Mouse (Mus musculus) forebrain, embryonic 16.5 days (tissue): ENCODE data around the gene Anxa9. TPM values are rescaled to one million over a fixed set of nuclear protein-coding genes. Genes with fewer than 3 reads are reported as not detected.

Source experiments
- ATAC-seq: fragments of 200-750 bp; cut with Nextera tagmentation; 2 replicates; pipeline ENCODE4 v1.8.0; 2017; ENCODE audit warnings: mild to moderate bottlenecking, moderate library complexity
- H3K27ac ChIP-seq: fragments of 300-500 bp; sonication (generic); 2 replicates; pipeline ENCODE4 v1.5.1; 2014; ENCODE audit warnings: low read length, control low read depth
- H3K27me3 ChIP-seq: fragments of 300-500 bp; sonication (generic); replicated peaks from 2 replicates; pipeline ENCODE4 v1.6.1; 2014; ENCODE audit warnings: low read length; ENCODE audit not compliant: control insufficient read depth, insufficient read depth
- H3K36me3 ChIP-seq: fragments of 300-500 bp; sonication (generic); 2 replicates; pipeline ENCODE4 v1.6.1; 2014; ENCODE audit not compliant: control insufficient read depth, insufficient read depth
- H3K4me1 ChIP-seq: fragments of 300-500 bp; sonication (generic); replicated peaks from 2 replicates; pipeline ENCODE4 v1.6.1; 2014; ENCODE audit warnings: low read length; ENCODE audit not compliant: control insufficient read depth, insufficient read depth
- H3K4me2 ChIP-seq: fragments of 300-500 bp; sonication (generic); 2 replicates; pipeline ENCODE4 v1.6.1; 2014; ENCODE audit warnings: mild to moderate bottlenecking, low read length, control low read depth
- H3K4me3 ChIP-seq: fragments of 300-500 bp; sonication (generic); replicated peaks from 2 replicates; pipeline ENCODE4 v1.5.1; 2014; ENCODE audit warnings: mild to moderate bottlenecking, low read length, control low read depth
- H3K9ac ChIP-seq: fragments of 300-500 bp; sonication (generic); replicated peaks from 2 replicates; pipeline ENCODE4 v1.6.1; 2014; ENCODE audit warnings: low read depth, low read length, control low read depth
- H3K9me3 ChIP-seq: fragments of 300-500 bp; sonication (generic); 2 replicates; pipeline ENCODE4 v1.6.1; 2016; ENCODE audit warnings: low read length; ENCODE audit not compliant: control insufficient read depth
- WGBS: fragments of 180-500 bp; shearing (Covaris S2); extraction: QIAGEN DNeasy Blood & Tissue Kit; methylation state at CpG from one replicate; pipeline ENCODE4 v1.1.7; 2014; 5-methylcytosine and 5-hydroxymethylcytosine counted together
- polyA plus RNA-seq: library from polyadenylated mRNA; unstranded; fragments of >200 nt; fragmentation: Nextera tagmentation; extraction: Ambion mirVana; gene quantifications from 2 replicates; pipeline ENCODE4 v1.2.1, GENCODE M21; 2015

Gene Anxa9
- polyA plus RNA-seq, 1 experiment from 2014 or later = 0.51 TPM

DNA sequence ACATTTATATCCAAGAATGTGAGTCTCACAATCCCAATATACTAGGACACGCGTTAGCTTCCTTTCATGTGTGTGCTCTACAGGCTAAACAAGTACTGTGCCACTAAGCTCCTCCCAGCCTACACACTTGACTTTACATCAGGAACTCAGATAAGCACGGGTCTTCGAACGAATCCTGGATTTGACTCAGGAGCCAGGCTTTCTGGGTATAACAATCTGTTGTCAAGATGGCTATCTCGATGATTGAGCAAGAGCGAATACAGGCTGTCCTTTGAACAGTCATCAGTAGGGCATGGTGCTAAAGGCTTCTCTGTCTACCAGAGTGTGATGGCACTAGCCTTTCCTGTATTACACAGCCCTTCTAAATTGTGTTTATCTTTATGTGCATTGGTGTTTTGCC is 9.0 kb downstream of the Anxa9 start:
- no peak overlapping the region for H3K27ac ChIP-seq
- WGBS = 97% methylated on average over 7 of the region's 7 CpGs
- H3K4me1 ChIP-seq = no peaks in the 10 kb centered on the region
- no peak overlapping the region for H3K9ac ChIP-seq
- no peaks in the 10 kb centered on the region for H3K9me3 ChIP-seq
- no peak overlapping the region for H3K4me2 ChIP-seq
- H3K36me3 ChIP-seq = peaks cover under 1% of the 10 kb centered on the region; the same call in 1 of the 2 replicates
- H3K4me3 ChIP-seq = no peak overlapping the region
- no peaks in the 10 kb centered on the region for H3K27me3 ChIP-seq
- no peak for ATAC-seq

DNA sequence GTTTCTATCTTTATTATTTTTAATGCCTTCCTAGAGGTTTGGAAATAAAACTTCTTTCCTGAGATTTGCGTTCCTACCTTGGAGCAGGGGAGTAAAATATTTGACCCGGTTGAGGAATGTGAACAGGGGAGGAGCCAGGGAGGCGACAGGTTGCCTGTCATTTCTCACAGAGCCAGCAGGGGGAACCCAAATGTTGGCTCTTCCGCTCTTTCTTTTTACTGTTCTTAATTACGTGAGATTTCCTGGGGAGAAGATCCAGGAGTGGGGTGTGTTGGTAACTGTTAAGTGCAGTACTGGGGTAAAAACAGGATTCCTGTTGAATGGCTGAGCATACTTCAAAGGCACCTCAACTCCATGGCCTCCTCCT is 10.9 kb downstream of the Anxa9 start:
- WGBS = 14% methylated on average over 5 of the region's 5 CpGs
- ATAC-seq = 0 out of 2 replicates have a peak, but pooled peaks have one; percentile 36
- Histone ChIP-seq H3K27me3 (no peaks in the 10 kb centered on the region), H3K36me3 (peaks cover 8% of the 10 kb centered on the region; the same call in 1 of the 2 replicates), H3K4me1 (no peaks in the 10 kb centered on the region), H3K4me2 (no peak overlapping the region), H3K9ac (no peak overlapping the region), H3K9me3 (no peaks in the 10 kb centered on the region), H3K4me3 (no peak overlapping the region), H3K27ac (no peak overlapping the region)

DNA sequence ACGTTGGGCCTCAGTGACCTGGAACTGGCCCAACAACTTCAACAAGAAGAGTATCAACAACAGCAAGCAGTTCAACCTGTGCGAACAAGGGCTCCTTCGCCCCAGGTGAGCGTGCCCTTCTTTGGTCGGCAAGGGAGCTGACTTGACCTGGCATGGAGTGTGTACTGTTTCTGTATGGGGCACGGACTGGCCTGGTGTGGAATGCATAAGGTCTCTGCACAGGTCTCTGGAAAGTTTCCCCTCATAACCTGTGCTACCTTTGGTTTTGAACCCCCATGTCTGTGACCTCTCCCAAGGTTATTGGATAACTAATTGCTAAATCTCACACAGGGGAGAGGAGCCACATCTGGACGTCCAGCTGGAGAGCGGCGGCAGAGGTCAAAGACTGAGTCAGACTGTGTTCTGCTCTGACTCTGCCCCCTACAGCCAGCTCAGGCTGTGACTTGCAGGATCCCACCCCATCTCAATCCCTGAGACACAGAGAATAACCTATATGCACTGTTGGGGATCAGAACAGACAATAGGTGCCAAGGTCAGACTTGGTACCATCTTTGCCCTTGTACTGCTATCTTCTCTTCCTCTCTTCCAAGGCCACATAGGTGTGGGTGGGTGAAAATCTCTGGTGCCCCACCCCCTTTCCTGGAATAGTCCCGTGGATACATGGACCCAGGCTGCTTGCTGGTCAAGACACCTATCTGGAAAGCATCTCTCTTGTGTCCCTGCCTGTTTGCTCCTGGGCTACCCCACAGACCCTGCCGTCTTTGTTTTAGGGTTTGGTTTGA is 11.5 kb downstream of the Anxa9 start:
- no peak overlapping the region for H3K27ac ChIP-seq
- H3K4me3 ChIP-seq = no peak overlapping the region
- ATAC-seq = no peak
- H3K9me3 ChIP-seq = no peaks in the 10 kb centered on the region
- H3K27me3 ChIP-seq = no peaks in the 10 kb centered on the region
- H3K4me2 ChIP-seq = no peak overlapping the region
- H3K36me3 ChIP-seq = peaks cover 8% of the 10 kb centered on the region
- H3K4me1 ChIP-seq = no peaks in the 10 kb centered on the region
- 86% methylated on average over 11 of the region's 11 CpGs for WGBS
- H3K9ac ChIP-seq = no peak overlapping the region

DNA sequence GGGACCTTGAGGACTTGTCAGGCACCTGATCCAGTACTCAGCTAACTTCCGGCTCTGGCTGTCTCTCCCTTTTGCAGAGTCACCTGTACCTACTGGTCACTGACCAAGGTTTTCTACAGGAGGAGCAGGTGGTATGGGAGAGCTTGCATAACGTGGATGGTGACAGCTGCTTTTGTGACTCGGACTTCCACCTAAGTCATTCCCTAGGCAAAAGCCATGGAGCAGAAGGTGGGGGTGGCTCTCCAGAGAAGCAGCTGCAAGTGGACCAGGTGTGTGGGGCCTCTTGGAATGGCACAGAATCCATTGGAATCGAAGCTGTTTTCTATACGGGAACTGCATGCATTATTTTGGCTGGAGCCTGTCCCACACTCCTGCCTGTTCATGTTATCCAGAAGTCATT is 12.3 kb downstream of the Anxa9 start:
- no peak for ATAC-seq
- Histone ChIP-seq H3K4me3 (no peak overlapping the region), H3K9ac (no peak overlapping the region), H3K4me2 (no peak overlapping the region), H3K27me3 (no peaks in the 10 kb centered on the region), H3K9me3 (no peaks in the 10 kb centered on the region), H3K27ac (no peak overlapping the region), H3K36me3 (peaks cover 8% of the 10 kb centered on the region), H3K4me1 (no peaks in the 10 kb centered on the region)
- 92% methylated on average over 5 of the region's 5 CpGs for WGBS

DNA sequence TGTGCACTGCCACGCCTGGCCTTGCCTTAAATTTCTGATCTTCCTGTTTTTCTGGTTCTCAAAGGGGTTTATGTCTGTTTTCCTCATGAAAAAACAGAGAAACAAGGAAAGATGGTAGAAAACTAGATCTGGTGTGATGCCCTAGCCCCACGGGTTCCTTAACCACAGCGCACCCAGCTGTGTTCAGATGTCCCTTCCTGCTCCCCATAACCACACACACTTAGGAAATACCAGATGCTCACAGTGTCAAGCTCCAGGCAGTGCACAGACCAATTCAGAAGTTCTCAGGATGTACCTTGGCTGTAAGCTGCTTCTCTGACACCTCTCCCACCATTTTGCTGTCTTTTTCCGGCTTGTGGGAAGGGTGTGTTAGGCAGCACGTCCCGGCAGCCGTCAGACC is 12.7 kb downstream of the Anxa9 start:
- no peak overlapping the region for H3K4me2 ChIP-seq
- H3K4me3 ChIP-seq = no peak overlapping the region
- ATAC-seq = no peak
- peaks cover 8% of the 10 kb centered on the region for H3K36me3 ChIP-seq
- no peaks in the 10 kb centered on the region for H3K4me1 ChIP-seq
- no peak overlapping the region for H3K9ac ChIP-seq
- no peaks in the 10 kb centered on the region for H3K9me3 ChIP-seq
- no peak overlapping the region for H3K27ac ChIP-seq
- no peaks in the 10 kb centered on the region for H3K27me3 ChIP-seq
- 88% methylated on average over 7 of the region's 7 CpGs for WGBS

DNA sequence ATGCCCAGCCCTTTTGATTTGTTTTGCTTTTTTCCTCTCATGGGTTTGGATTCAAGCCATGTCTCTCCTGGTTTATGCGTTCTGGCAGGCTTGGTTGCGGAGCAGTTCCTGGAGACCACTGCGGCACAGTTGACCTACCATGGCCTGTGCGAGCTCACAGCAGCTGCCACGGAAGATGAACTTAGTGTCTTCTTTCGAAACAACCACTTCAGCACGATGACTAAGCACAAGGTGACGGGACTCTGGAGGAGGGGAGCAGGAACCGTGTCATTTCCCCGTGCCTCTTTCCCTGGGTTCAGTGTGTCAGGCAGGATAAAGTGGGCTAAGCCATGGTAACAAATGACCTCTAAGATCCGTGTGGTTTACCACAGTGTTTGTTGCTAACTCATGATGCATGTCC is 13.4 kb downstream of the Anxa9 start:
- no peak for ATAC-seq
- Histone ChIP-seq H3K4me1 (no peaks in the 10 kb centered on the region), H3K27me3 (no peaks in the 10 kb centered on the region), H3K9ac (no peak overlapping the region), H3K4me3 (no peak overlapping the region), H3K36me3 (peaks cover 8% of the 10 kb centered on the region), H3K4me2 (no peak overlapping the region), H3K9me3 (no peaks in the 10 kb centered on the region), H3K27ac (no peak overlapping the region)
- 83% methylated on average over 11 of the region's 11 CpGs for WGBS

DNA sequence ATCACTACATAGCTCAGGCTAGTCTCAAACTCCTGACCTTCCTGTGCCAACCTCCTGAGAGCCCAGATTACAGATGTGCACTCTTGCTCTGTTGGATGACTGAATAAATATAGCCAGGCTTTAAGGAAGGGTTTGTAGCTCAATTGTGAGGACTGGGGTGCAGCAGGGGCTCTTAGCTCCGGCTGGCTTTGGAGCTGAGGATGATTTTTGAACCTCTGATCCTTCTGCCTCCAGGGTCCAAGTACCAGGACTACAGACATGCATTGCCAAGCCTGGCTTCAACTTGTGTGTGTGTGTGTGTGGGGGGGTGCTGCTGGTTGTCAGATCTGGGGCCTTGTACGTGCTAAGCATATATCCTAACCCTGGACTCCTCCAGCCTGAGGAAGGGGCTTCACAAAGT is 14.1 kb downstream of the Anxa9 start:
- 89% methylated on average over 2 of the region's 2 CpGs for WGBS
- H3K4me2 ChIP-seq = no peak overlapping the region
- no peaks in the 10 kb centered on the region for H3K27me3 ChIP-seq
- H3K9ac ChIP-seq = no peak overlapping the region
- H3K4me1 ChIP-seq = no peaks in the 10 kb centered on the region
- ATAC-seq = no peak
- H3K27ac ChIP-seq = no peak overlapping the region
- no peak overlapping the region for H3K4me3 ChIP-seq
- H3K9me3 ChIP-seq = no peaks in the 10 kb centered on the region
- H3K36me3 ChIP-seq = peaks cover 11% of the 10 kb centered on the region

DNA sequence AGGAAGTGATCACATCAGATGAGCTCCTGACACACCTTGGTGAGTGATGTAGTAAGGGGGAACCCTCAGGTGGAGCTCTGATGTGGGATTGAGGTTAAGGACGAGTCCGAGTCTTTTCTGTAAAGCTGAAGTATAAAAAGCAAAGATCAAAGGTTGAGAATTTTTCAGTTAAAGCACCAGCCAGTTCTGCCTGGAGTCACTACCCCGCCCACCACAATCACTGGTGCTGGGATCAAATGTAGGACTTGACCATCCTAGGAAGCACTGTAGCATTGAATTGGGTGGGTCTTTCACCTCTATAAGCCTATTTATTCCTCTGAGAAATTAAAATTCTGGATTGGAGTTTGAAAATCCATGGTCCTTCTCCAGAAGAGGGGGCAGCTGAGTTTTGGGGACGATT is 15.9 kb downstream of the Anxa9 start:
- H3K4me1 ChIP-seq = no peaks in the 10 kb centered on the region
- WGBS = 87% methylated on average over 4 of the region's 4 CpGs
- H3K27ac ChIP-seq = no peak overlapping the region
- no peak overlapping the region for H3K4me3 ChIP-seq
- no peaks in the 10 kb centered on the region for H3K27me3 ChIP-seq
- H3K9me3 ChIP-seq = no peaks in the 10 kb centered on the region
- ATAC-seq = no peak
- H3K9ac ChIP-seq = no peak overlapping the region
- H3K36me3 ChIP-seq = peaks cover 14% of the 10 kb centered on the region
- H3K4me2 ChIP-seq = no peak overlapping the region

DNA sequence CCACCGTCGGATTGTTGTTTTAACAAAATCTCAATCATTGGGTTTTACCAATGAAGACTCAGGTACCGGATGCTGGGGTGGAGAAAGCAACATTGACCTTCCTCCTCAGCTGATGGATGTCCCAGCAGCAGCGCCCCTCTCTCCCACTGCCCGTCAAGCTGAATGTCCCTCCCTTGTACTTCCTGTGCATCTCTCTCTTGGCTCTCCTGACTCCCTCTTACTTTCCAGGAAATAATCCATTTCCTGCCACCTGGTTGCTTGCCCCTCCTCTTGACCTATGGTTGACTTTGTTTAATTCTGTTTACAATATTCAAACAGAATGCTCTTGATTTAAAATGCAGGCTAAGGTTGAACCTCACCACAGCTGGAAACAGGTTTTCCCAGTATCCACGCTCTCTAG is 16.8 kb downstream of the Anxa9 start:
- no peaks in the 10 kb centered on the region for H3K9me3 ChIP-seq
- no peak overlapping the region for H3K4me2 ChIP-seq
- H3K27me3 ChIP-seq = no peaks in the 10 kb centered on the region
- no peak for ATAC-seq
- H3K27ac ChIP-seq = no peak overlapping the region
- H3K4me1 ChIP-seq = no peaks in the 10 kb centered on the region
- WGBS = 87% methylated on average over 6 of the region's 6 CpGs
- H3K9ac ChIP-seq = no peak overlapping the region
- H3K36me3 ChIP-seq = peaks cover 14% of the 10 kb centered on the region
- no peak overlapping the region for H3K4me3 ChIP-seq

DNA sequence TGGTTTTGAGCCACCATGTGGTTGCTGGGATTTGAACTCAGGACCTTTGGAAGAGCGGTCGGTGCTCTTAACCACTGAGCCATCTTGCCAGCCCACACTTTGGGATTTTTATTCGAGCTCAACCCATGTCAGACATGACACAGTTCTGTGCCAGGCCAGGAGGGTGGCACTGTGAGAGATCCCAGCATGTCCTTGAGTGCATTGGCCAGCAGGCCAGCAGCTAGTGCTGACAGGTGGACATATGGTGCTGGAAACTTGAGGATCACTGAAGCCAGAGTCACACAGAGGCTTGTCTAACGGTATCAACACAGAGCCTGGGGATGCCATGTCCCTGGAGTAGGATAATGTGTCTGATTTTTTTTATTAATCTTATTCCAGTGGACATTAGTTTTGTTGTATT is 17.6 kb downstream of the Anxa9 start:
- no peak overlapping the region for H3K4me2 ChIP-seq
- no peaks in the 10 kb centered on the region for H3K27me3 ChIP-seq
- H3K9ac ChIP-seq = no peak overlapping the region
- no peak for ATAC-seq
- no peaks in the 10 kb centered on the region for H3K9me3 ChIP-seq
- peaks cover 14% of the 10 kb centered on the region for H3K36me3 ChIP-seq
- 93% methylated on average over 4 of the region's 4 CpGs for WGBS
- no peak overlapping the region for H3K4me3 ChIP-seq
- H3K4me1 ChIP-seq = peaks cover 5% of the 10 kb centered on the region; the same call in 1 of the 2 replicates
- no peak overlapping the region for H3K27ac ChIP-seq
